Mouse (Mus musculus): ENCODE results near the gene Asxl1.

DNA sequence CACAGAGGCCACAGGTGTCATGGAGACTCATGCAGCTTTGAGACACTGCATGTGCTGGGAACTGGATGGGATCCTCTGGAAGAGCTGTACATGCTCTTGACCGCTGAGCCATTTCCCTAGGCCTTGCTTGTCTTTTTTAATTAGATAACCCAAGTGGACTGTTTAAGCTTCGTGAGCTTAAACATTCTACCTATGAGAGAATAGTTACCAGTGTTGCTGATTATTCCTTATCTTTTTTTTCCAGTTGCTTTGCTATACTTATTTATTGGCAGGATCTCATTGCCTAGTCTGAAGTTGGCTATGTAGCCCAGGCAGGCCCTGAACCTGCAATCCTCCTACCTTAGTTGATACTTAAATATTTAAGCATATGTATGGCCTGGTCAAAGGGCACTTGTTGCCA, 44.2 kb downstream of the Asxl1 start:
- no peak for TF ChIP-seq CTCF (IDR thresholded peaks at IDR 0.05; ENCODE audit: control insufficient read depth, insufficient read depth, low read length)
- no peak for TF ChIP-seq POLR2A (IDR thresholded peaks at IDR 0.05; ENCODE audit: borderline replicate concordance, control insufficient read depth, low read depth, low read length)
